Mouse (Mus musculus) MEL (cell line): Measurements from ENCODE around the gene Pycr2. TPM values are rescaled to one million over a fixed set of nuclear protein-coding genes. Genes with fewer than 3 reads are reported as not detected.
A peak's percentile ranks its signal among the peaks of the same experiment; 100 is the strongest.

ENCODE experiments used
- DNase-seq: peaks from one replicate; pipeline ENCODE4 v3.0.0; 2011; ENCODE audit warnings: low read depth, low spot score
- H3K27ac ChIP-seq: 2 replicates; pipeline ENCODE4 v1.5.1; 2012; ENCODE audit warnings: low read depth, mild to moderate bottlenecking, control low read depth, low read length, moderate library complexity; ENCODE audit not compliant: control insufficient read depth
- H3K27me3 ChIP-seq, 2 experiments: fragments of 150-350 bp in 1 of 2; sonication (generic) in 1 of 2; 2 replicates each; pipeline ENCODE4 v1.6.1; 2012; ENCODE audit warnings: low read length in 2 of 2, mild to moderate bottlenecking in 2 of 2, improper control_type of control experiment in 1 of 2, moderate library complexity in 1 of 2; ENCODE audit not compliant: insufficient read depth in 2 of 2, control insufficient read depth in 1 of 2
- H3K36me3 ChIP-seq, 2 experiments: 2 replicates each; pipeline ENCODE4 v1.6.1; 2012 to 2014; ENCODE audit warnings: low read length in 2 of 2, improper control_type of control experiment in 1 of 2, inconsistent platforms in 1 of 2, mild to moderate bottlenecking in 1 of 2; ENCODE audit not compliant: insufficient read depth in 2 of 2, control insufficient read depth in 1 of 2
- H3K4me1 ChIP-seq, 2 experiments: fragments of 150-350 bp in 1 of 2; sonication (generic) in 1 of 2; 2 replicates each; pipeline ENCODE4 v1.6.1; 2012; ENCODE audit warnings: low read length in 2 of 2, improper control_type of control experiment in 1 of 2, mild to moderate bottlenecking in 1 of 2; ENCODE audit not compliant: insufficient read depth in 2 of 2, control insufficient read depth in 1 of 2
- H3K4me3 ChIP-seq, 2 experiments: fragments of 150-350 bp in 1 of 2; sonication (generic) in 1 of 2; 2 replicates each; pipeline ENCODE4 v1.5.1; 2012; ENCODE audit warnings: low read depth in 2 of 2, low read length in 2 of 2, mild to moderate bottlenecking in 2 of 2, moderate library complexity in 2 of 2, control low read depth in 1 of 2, improper control_type of control experiment in 1 of 2; ENCODE audit not compliant: control insufficient read depth in 1 of 2, insufficient read depth in 1 of 2
- H3K79me2 ChIP-seq: 2 replicates; pipeline ENCODE4 v1.6.1; 2012; ENCODE audit warnings: mild to moderate bottlenecking, low read length, moderate library complexity; ENCODE audit not compliant: control insufficient read depth, poor library complexity, insufficient read depth
- H3K9ac ChIP-seq: 2 replicates; pipeline ENCODE4 v1.6.1; 2012; ENCODE audit warnings: low read depth, mild to moderate bottlenecking, control low read depth, low read length, moderate library complexity; ENCODE audit not compliant: control insufficient read depth, poor library complexity, severe bottlenecking
- H3K9me3 ChIP-seq: fragments of 150-350 bp; sonication (generic); replicated peaks from 2 replicates; pipeline ENCODE4 v1.6.1; 2012; ENCODE audit warnings: mild to moderate bottlenecking, low read length, improper control_type of control experiment, moderate library complexity; ENCODE audit not compliant: insufficient read depth
- BHLHE40 ChIP-seq: IDR thresholded peaks from 2 replicates; pipeline ENCODE4 v1.6.1; 2012; ENCODE audit warnings: low read depth, mild to moderate bottlenecking, inconsistent platforms, low read length, improper control_type of control experiment, borderline replicate concordance
- CHD1 ChIP-seq: IDR thresholded peaks from 2 replicates; pipeline ENCODE4 v1.6.1; 2012; ENCODE audit warnings: low read depth, mild to moderate bottlenecking, inconsistent platforms, low read length, improper control_type of control experiment
- CHD2 ChIP-seq: IDR thresholded peaks from 2 replicates; pipeline ENCODE4 v1.6.1; 2011; ENCODE audit warnings: low read length, improper control_type of control experiment
- CTCF ChIP-seq, 3 experiments: IDR thresholded peaks in 2 of 3; conservative IDR thresholded peaks in 1 of 3; 2 replicates each; pipeline ENCODE4 v1.5.1; 2011 to 2012; ENCODE audit warnings: low read length in 3 of 3, low read depth in 2 of 3, mild to moderate bottlenecking in 2 of 3, improper control_type of control experiment in 1 of 3, inconsistent platforms in 1 of 3, mixed read lengths in 1 of 3, moderate library complexity in 1 of 3; ENCODE audit not compliant: control insufficient read depth in 1 of 3, insufficient read depth in 1 of 3, poor library complexity in 1 of 3, severe bottlenecking in 1 of 3
- EP300 ChIP-seq, 2 experiments: IDR thresholded peaks; 2 replicates each; pipeline ENCODE4 v1.6.1; 2011; ENCODE audit warnings: improper control_type of control experiment in 2 of 2, low read length in 2 of 2, low read depth in 1 of 2, mild to moderate bottlenecking in 1 of 2
- GABPA ChIP-seq: IDR thresholded peaks from 2 replicates; pipeline ENCODE4 v1.6.1; 2012; ENCODE audit warnings: low read depth, mild to moderate bottlenecking, inconsistent platforms, low read length, improper control_type of control experiment, moderate library complexity
- GATA1 ChIP-seq: IDR thresholded peaks from 2 replicates; pipeline ENCODE4 v1.6.1; 2011; ENCODE audit warnings: low read depth, low read length, improper control_type of control experiment
- JUND ChIP-seq: IDR thresholded peaks from 2 replicates; pipeline ENCODE4 v1.6.1; 2011; ENCODE audit warnings: low read depth, mild to moderate bottlenecking, improper control_type of control experiment, low read length
- KAT2A ChIP-seq: conservative IDR thresholded peaks from 2 replicates; pipeline ENCODE4 v1.6.1; 2012; ENCODE audit warnings: low read depth, low read length, improper control_type of control experiment, inconsistent platforms
- MAFK ChIP-seq: IDR thresholded peaks from 2 replicates; pipeline ENCODE4 v1.6.1; 2011; ENCODE audit warnings: low read depth, mild to moderate bottlenecking, low read length, improper control_type of control experiment, borderline replicate concordance
- MAZ ChIP-seq: IDR thresholded peaks from 2 replicates; pipeline ENCODE4 v1.6.1; 2012; ENCODE audit warnings: low read depth, mild to moderate bottlenecking, inconsistent platforms, low read length, improper control_type of control experiment
- MXI1 ChIP-seq: IDR thresholded peaks from 2 replicates; pipeline ENCODE4 v1.6.1; 2011; ENCODE audit warnings: mild to moderate bottlenecking, low read depth, low read length, improper control_type of control experiment
- MYC ChIP-seq: IDR thresholded peaks from 2 replicates; pipeline ENCODE4 v1.6.1; 2011; ENCODE audit warnings: low read depth, mild to moderate bottlenecking, low read length, improper control_type of control experiment, moderate library complexity
- NELFE ChIP-seq: IDR thresholded peaks from 2 replicates; pipeline ENCODE4 v1.6.1; 2011; ENCODE audit warnings: low read depth, low read length, improper control_type of control experiment
- POLR2AphosphoS5 ChIP-seq: IDR thresholded peaks from 2 replicates; pipeline ENCODE4 v1.6.1; 2012; ENCODE audit warnings: low read depth, borderline replicate concordance, mild to moderate bottlenecking, inconsistent platforms, low read length, moderate library complexity, mixed read lengths
- RAD21 ChIP-seq: IDR thresholded peaks from 2 replicates; pipeline ENCODE4 v1.6.1; 2011; ENCODE audit warnings: mild to moderate bottlenecking, low read depth, low read length, improper control_type of control experiment
- RCOR1 ChIP-seq: IDR thresholded peaks from 2 replicates; pipeline ENCODE4 v1.6.1; 2012; ENCODE audit warnings: low read depth, mild to moderate bottlenecking, inconsistent platforms, low read length, improper control_type of control experiment
- TAL1 ChIP-seq: IDR thresholded peaks from 2 replicates; pipeline ENCODE4 v1.6.1; 2012; ENCODE audit warnings: mild to moderate bottlenecking, inconsistent platforms, low read length, moderate library complexity, mixed read lengths
- TBP ChIP-seq: IDR thresholded peaks from 2 replicates; pipeline ENCODE4 v1.8.0; 2011; ENCODE audit warnings: low read depth, low read length, improper control_type of control experiment
- UBTF ChIP-seq: IDR thresholded peaks from 2 replicates; pipeline ENCODE4 v1.6.1; 2012; ENCODE audit warnings: low read depth, mild to moderate bottlenecking, inconsistent platforms, low read length, improper control_type of control experiment, moderate library complexity, borderline replicate concordance; ENCODE audit not compliant: insufficient read depth
- USF2 ChIP-seq, 2 experiments: IDR thresholded peaks; 2 replicates each; pipeline ENCODE4 v1.6.1; 2011 to 2012; ENCODE audit warnings: improper control_type of control experiment in 2 of 2, low read length in 2 of 2, borderline replicate concordance in 1 of 2, inconsistent platforms in 1 of 2, low read depth in 1 of 2, mild to moderate bottlenecking in 1 of 2; ENCODE audit not compliant: insufficient read depth in 1 of 2
- ZKSCAN1 ChIP-seq: IDR thresholded peaks from 2 replicates; pipeline ENCODE4 v1.6.1; 2012; ENCODE audit warnings: low read depth, mild to moderate bottlenecking, inconsistent platforms, low read length, improper control_type of control experiment, moderate library complexity
- ZNF384 ChIP-seq: IDR thresholded peaks from 2 replicates; pipeline ENCODE4 v1.6.1; 2012; ENCODE audit warnings: low read depth, mild to moderate bottlenecking, inconsistent platforms, low read length, improper control_type of control experiment
- polyA plus RNA-seq, 2 experiments: library from polyadenylated mRNA; stranded (reverse) in 1 of 2; unstranded in 1 of 2; fragments of >175 nt in 1 of 2; fragments of >200 nt in 1 of 2; gene quantifications; 2 replicates each; pipeline versions ENCODE4 v1.2.1 to v1.2.4; 2012; ENCODE audit warnings: low replicate concordance in 2 of 2, low read depth in 1 of 2; ENCODE audit not compliant: insufficient read length in 2 of 2, insufficient read depth in 1 of 2, missing spikeins in 1 of 2
- total RNA-seq: library from RNA; depleted of rRNA; stranded (reverse); fragments of 300-350 nt; gene quantifications from 2 replicates; pipeline ENCODE4 v1.2.3, GENCODE M21; 2012

Gene Pycr2
- total and polyA plus RNA-seq, 3 experiments, result 125 to 183 TPM; not detected in 1

DNA sequence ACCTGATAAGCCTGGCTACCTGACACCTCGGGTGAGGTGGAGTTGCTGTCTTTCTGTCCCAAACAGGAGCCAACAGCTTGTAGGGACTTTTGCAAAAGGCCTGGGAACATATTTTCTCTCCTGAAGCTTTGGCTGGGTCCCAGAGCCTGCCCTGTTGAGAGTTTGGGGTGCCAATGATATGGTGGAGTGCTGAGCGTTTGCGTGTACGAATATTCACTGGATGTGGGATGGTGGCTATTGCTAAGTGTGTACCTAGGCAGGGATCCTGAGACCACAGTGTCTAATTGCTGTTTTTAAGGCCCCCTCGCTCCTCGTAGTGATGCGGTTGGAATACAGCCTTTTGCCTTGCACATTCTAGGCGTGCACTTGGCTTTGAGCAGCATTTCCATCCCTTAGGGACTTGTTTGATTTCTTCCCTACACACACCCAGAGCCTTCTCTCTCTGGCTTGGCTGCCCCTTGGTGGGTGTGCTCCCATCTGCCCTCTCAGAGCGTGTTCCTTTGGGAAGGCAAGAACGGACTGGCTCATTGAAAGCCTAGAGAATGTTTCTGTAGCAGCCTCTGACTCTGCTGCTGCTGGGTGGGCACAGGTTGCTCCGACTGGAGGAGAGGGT, 39.0 kb downstream of the Pycr2 start:
- H3K36me3 ChIP-seq, result peaks cover 0 to 4% of the 10 kb centered on the region in 2 experiments; a peak in 1 of 4 replicates
- peak overlapping the region; percentile 88 for H3K9ac ChIP-seq
- H3K79me2 ChIP-seq, result peaks cover 5% of the 10 kb centered on the region; the same call in 1 of the 2 replicates
- H3K4me3 ChIP-seq, result peak overlapping the region; percentile 59 to 91
- DNase-seq, result no peak
- H3K4me1 ChIP-seq, result peaks cover 3 to 16% of the 10 kb centered on the region in 2 experiments; a peak in 3 of 4 replicates
- no peaks in the 10 kb centered on the region for H3K9me3 ChIP-seq
- no peaks in the 10 kb centered on the region for H3K27me3 ChIP-seq
- TF ChIP-seq GATA1 (peak; percentile 57; the same call in 1 of the 2 replicates), TAL1 (no peak)
- TF ChIP-seq, all 39 proteins: peak for 1
- H3K27ac ChIP-seq, result peak overlapping the region; percentile 64

DNA sequence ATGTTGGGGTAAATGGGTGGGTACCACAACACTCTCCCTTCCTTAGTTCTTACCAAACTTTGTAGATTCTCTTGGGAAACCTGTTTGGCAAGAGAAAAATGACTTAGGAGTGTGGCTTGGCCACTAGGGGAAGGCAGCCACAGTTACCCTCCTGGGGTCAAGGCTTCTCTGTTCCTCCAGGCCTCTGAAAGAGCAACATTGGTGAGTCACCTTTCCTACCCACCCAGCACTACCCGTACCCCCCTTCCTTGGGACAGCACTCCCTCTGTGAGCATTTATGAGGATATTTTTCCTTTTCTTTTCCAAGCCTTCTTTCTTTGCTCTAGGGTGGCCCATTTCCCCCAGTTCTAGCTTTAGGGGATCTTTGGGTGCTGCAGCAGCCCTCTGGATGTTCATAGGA, 39.8 kb downstream of the Pycr2 start:
- H3K4me3 ChIP-seq, result no peak overlapping the region
- DNase-seq, result no peak
- H3K79me2 ChIP-seq, result peaks cover 5% of the 10 kb centered on the region; the same call in 1 of the 2 replicates
- TF ChIP-seq CTCF (IDR thresholded peaks at IDR 0.05 in 2 of 3, conservative IDR thresholded peaks at IDR 0.05 in 1 of 3; ENCODE audit: control insufficient read depth in 1 of 3, insufficient read depth in 1 of 3, low read depth in 2 of 3, low read length in 3 of 3, poor library complexity in 1 of 3, severe bottlenecking in 1 of 3) (peak in 1 of 3 experiments; percentile 33; a peak in 2 of 6 replicates), CHD2 (no peak)
- H3K9me3 ChIP-seq, result no peaks in the 10 kb centered on the region
- H3K27me3 ChIP-seq, result no peaks in the 10 kb centered on the region
- H3K36me3 ChIP-seq, result peaks cover 0 to 4% of the 10 kb centered on the region in 2 experiments; a peak in 1 of 4 replicates
- no peak overlapping the region for H3K9ac ChIP-seq
- peaks cover 3 to 16% of the 10 kb centered on the region in 2 experiments; a peak in 3 of 4 replicates for H3K4me1 ChIP-seq
- no peak overlapping the region for H3K27ac ChIP-seq

DNA sequence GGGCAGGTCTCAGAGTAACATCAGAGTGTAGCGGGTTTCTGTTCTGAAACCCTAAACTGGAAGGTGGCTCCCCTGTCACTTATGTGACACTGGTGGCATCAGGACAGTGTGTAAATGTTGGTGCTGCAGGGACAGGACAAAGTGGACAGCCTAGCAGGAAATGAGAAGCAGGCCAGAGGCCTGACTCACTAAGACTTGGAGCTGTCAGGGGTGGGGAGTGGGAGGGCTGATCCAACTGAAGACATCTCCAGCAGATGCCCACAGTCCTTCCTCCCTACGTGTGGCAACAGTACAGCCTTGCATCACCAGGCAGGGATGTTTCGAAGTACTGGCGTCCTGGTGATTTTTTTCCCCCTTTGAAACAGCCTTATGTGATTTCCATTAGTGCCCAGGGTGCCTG, 40.5 kb downstream of the Pycr2 start:
- TF ChIP-seq POLR2AphosphoS5 (no peak), ZNF384 (no peak), GABPA (no peak), MAFK (no peak), MAZ (no peak), UBTF (no peak), JUND (no peak), BHLHE40 (no peak), USF2 (IDR thresholded peaks at IDR 0.05; ENCODE audit: borderline replicate concordance in 1 of 2, insufficient read depth in 1 of 2, low read depth in 1 of 2, low read length in 2 of 2) (no peak), KAT2A (no peak), RAD21 (no peak), NELFE (no peak), EP300 (IDR thresholded peaks at IDR 0.05; ENCODE audit: low read depth in 1 of 2, low read length in 2 of 2) (no peak), CTCF (IDR thresholded peaks at IDR 0.05 in 2 of 3, conservative IDR thresholded peaks at IDR 0.05 in 1 of 3; ENCODE audit: control insufficient read depth in 1 of 3, insufficient read depth in 1 of 3, low read depth in 2 of 3, low read length in 3 of 3, poor library complexity in 1 of 3, severe bottlenecking in 1 of 3) (no peak), ZKSCAN1 (no peak), TBP (no peak), MXI1 (no peak), CHD1 (no peak), MYC (no peak), RCOR1 (no peak)
- no peak for DNase-seq
- Histone ChIP-seq H3K4me1 (peaks cover 3 to 16% of the 10 kb centered on the region in 2 experiments; a peak in 3 of 4 replicates), H3K27me3 (no peaks in the 10 kb centered on the region), H3K9ac (no peak overlapping the region), H3K9me3 (no peaks in the 10 kb centered on the region), H3K79me2 (peaks cover 5% of the 10 kb centered on the region; the same call in 1 of the 2 replicates), H3K36me3 (peaks cover 0 to 4% of the 10 kb centered on the region in 2 experiments; a peak in 1 of 4 replicates), H3K27ac (no peak overlapping the region), H3K4me3 (no peak overlapping the region)
